Mouse (Mus musculus) neural tube, embryonic 10.5 days (tissue): Measurements from ENCODE around the gene Olfr1180.
"Not testable (repeated sequence)": the region's sequence is repeated elsewhere in the genome, so short reads cannot be mapped to it uniquely, and the experiment has no call there.

Experiments used
- DNase-seq: peaks from one replicate; pipeline ENCODE4 v3.0.0-alpha.2; 2017; ENCODE audit warnings: low spot score; ENCODE audit errors: extremely low spot score

The Olfr1180 gene

DNA sequence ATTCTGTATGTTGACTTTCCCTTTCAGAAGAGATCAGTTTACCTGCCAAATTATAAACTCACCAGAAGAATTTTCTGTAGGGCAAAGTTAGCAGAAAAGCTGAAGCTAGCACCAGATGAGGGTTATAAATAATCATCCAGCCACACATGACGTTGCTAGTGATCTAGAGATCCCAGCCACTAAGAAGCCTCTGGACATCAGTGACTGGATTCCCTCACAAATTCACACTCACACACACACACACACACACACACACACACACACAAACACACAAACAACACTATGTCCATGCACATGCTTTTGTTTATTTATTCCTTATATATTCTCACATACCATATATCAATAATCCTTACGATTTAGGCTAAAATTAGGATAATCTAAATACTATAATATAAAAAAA lies at the start of gene Olfr1180:
Gene Olfr1180 (minus strand): TSS at position 101 of the 400 bp plus-strand sequence.
- DNase-seq: no peak

DNA sequence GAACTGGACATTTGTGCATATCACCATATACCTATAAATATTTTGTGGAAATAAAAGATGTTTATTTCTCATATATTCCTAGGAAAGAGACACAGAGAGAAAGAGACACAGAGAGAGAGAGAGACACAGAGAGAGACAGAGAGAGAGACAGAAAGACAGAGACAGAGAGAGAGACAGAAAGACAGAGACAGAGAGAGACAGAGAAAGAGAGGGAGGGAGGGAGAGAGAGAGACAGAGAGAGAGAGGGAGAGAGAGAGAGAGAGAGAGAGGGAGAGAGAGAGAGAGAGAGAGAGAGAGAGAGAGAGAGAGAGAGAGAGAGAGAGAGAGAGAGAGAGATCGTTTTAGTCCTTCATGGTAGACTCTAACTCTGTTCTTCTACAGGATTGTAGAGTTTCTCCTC lies 35.6 kb upstream of the Olfr1180 start, which contains the start of gene Olfr1183:
Gene Olfr1183 (plus strand): TSS at position 301 of the 400 bp plus-strand sequence.
- not testable (repeated sequence) for DNase-seq

DNA sequence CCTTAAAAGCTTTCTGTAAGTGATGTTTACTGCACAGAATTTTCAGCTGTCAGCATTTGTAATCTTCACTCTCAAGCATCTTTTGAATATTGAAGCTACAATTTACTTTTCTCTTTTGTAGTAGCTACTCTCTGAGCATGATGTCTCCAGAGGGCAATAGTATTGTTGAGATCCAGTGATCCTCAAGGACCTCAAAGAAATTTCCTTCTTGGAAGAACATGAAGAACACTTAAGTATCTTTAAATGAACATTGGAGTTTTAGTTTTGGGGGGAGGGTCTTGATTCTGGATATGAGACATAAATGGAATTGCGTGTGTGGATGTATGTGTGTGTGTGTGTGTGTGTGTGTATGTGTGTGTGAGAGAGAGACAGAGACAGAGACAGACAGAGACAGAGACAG lies 30.1 kb upstream of the Olfr1180 start, which contains the start of gene Gm13757:
Gene Gm13757 (minus strand): TSS at position 101 of the 400 bp plus-strand sequence.
- DNase-seq: no peak

DNA sequence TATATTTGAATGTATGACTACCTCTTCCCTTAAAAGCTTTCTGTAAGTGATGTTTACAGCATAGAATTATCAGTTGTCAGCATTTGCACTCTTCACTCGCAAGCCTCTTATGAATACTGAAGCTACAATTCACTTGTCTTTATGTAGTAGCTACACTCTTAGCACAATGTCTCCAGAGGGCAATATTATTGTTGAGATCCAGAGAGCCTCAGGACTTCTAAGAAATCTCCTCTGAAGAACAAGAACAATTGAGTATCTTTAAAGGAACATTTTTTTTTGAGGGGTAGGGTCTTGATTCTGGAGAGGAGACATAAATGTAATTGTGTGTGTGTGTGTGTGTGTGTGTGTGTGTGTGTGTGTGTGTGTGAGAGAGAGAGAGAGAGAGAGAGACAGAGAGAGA lies 7.1 kb upstream of the Olfr1180 start, which contains the start of gene Olfr1181:
Gene Olfr1181 (minus strand): TSS at position 101 of the 400 bp plus-strand sequence.
- DNase-seq: no peak

DNA sequence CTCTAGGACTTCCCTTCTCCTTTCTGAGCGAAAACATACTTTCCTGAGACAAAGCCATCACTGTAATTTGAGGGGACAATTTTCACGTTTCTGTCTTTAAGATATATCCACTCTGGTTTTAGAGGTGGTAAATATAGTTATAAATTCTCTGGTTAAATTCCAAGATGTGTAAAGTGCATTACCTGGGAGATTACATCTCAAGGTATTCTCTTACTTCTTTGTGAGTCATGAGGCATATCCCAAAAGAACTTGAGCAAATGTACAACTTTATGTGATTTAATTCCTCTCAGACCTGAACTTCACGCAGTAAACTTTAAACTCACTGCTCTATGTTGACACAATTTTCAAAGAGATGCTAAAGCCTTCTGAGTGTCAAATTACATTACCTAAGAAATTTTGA lies 12.6 kb downstream of the Olfr1180 start, which contains the start of gene Olfr1179:
Gene Olfr1179 (minus strand): TSS at position 101 of the 400 bp plus-strand sequence.
- DNase-seq: no peak

DNA sequence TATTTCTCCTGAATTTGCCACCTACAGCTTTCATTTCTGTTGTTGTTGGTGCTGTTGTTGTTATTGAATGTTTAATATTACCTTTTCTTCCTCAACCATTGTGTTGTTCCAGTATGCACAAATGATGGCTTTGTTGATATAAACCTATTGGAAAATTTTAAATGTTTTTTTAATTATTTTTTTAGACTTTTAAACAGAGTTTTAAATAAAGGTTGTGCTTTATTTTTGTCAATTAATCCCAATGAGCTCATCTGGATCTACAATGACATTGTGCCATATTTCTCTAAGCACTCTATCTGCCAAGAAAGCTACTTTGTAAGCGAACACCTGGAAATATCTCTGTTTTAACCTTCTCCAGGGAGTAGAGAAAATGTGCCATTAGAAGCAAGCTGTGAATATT lies 32.2 kb downstream of the Olfr1180 start, which contains the start of gene Olfr1178:
Gene Olfr1178 (plus strand): TSS at position 301 of the 400 bp plus-strand sequence.
- DNase-seq: no peak
